Mouse (Mus musculus) CH12.LX (cell line): ENCODE data around the gene Ube4b. TPM values are rescaled to one million over a fixed set of nuclear protein-coding genes. Genes with fewer than 3 reads are reported as not detected.

ENCODE experiments used
- DNase-seq: peaks from one replicate; pipeline ENCODE4 v3.0.0-alpha.2; 2013; ENCODE audit errors: extremely low read depth
- H3K27ac ChIP-seq: 2 replicates; pipeline ENCODE4 v1.5.1; 2012; ENCODE audit warnings: low read depth, mild to moderate bottlenecking, control low read depth, moderate library complexity; ENCODE audit not compliant: insufficient read depth
- H3K27me3 ChIP-seq: replicated peaks from 2 replicates; pipeline ENCODE3; 2012; ENCODE audit warnings: inconsistent platforms
- H3K36me3 ChIP-seq, 2 experiments: replicated peaks in 1 of 2; 2 replicates each; pipeline versions ENCODE3 to v1.6.1; 2012; ENCODE audit warnings: inconsistent platforms in 1 of 2, low read length in 1 of 2, mild to moderate bottlenecking in 1 of 2, mixed read lengths in 1 of 2, moderate library complexity in 1 of 2; ENCODE audit not compliant: control insufficient read depth in 1 of 2, insufficient read depth in 1 of 2
- H3K4me1 ChIP-seq, 2 experiments: 2 replicates each; pipeline ENCODE4 v1.6.1; 2012; ENCODE audit warnings: inconsistent platforms in 1 of 2, moderate library complexity in 1 of 2; ENCODE audit not compliant: insufficient read depth in 2 of 2, control insufficient read depth in 1 of 2
- H3K4me2 ChIP-seq: 2 replicates; pipeline ENCODE4 v1.6.1; 2012; ENCODE audit warnings: low read depth, mild to moderate bottlenecking, control low read depth; ENCODE audit not compliant: poor library complexity, insufficient read depth, severe bottlenecking
- H3K4me3 ChIP-seq, 3 experiments: fragments of 150-350 bp in 1 of 3; sonication (generic) in 1 of 3; replicated peaks in 1 of 3; 2 replicates each; pipeline versions ENCODE3 to v1.5.1; 2011 to 2012; ENCODE audit warnings: low read depth in 2 of 3, low read length in 2 of 3, mild to moderate bottlenecking in 2 of 3, moderate library complexity in 2 of 3, control low read depth in 1 of 3, improper control_type of control experiment in 1 of 3, inconsistent platforms in 1 of 3, mixed read lengths in 1 of 3; ENCODE audit not compliant: poor library complexity in 1 of 3
- H3K79me2 ChIP-seq: replicated peaks from 2 replicates; pipeline ENCODE4 v1.6.1; 2012; ENCODE audit warnings: mild to moderate bottlenecking, moderate library complexity; ENCODE audit not compliant: control insufficient read depth, poor library complexity, insufficient read depth, severe bottlenecking; ENCODE audit errors: extremely low read depth
- H3K9ac ChIP-seq: 2 replicates; pipeline ENCODE4 v1.6.1; 2012; ENCODE audit warnings: low read depth, mild to moderate bottlenecking, control low read depth, moderate library complexity; ENCODE audit not compliant: insufficient read depth
- H3K9me3 ChIP-seq: replicated peaks from 2 replicates; pipeline ENCODE3; 2012; ENCODE audit warnings: low read length, inconsistent platforms, mixed read lengths
- BHLHE40 ChIP-seq: IDR thresholded peaks from 2 replicates; pipeline ENCODE4 v1.6.1; 2011; ENCODE audit warnings: mild to moderate bottlenecking, low read depth, low read length, improper control_type of control experiment
- CHD1 ChIP-seq: IDR thresholded peaks from 2 replicates; pipeline ENCODE4 v1.6.1; 2012; ENCODE audit warnings: low read depth, low read length, improper control_type of control experiment, inconsistent platforms
- CHD2 ChIP-seq: IDR thresholded peaks from 2 replicates; pipeline ENCODE4 v1.6.1; 2011; ENCODE audit warnings: low read length, improper control_type of control experiment
- CTCF ChIP-seq, 2 experiments: IDR thresholded peaks in 1 of 2; conservative IDR thresholded peaks in 1 of 2; 2 replicates each; pipeline ENCODE4 v1.5.1; 2011 to 2012; ENCODE audit warnings: low read depth in 2 of 2, low read length in 2 of 2, improper control_type of control experiment in 1 of 2, inconsistent platforms in 1 of 2, mild to moderate bottlenecking in 1 of 2, moderate library complexity in 1 of 2
- E2F4 ChIP-seq: IDR thresholded peaks from 2 replicates; pipeline ENCODE4 v1.6.1; 2011; ENCODE audit warnings: low read depth, low read length, improper control_type of control experiment; ENCODE audit not compliant: insufficient replicate concordance
- ELF1 ChIP-seq: IDR thresholded peaks from 2 replicates; pipeline ENCODE4 v1.6.1; 2014; ENCODE audit warnings: low read depth, mild to moderate bottlenecking, inconsistent platforms, low read length, improper control_type of control experiment
- EP300 ChIP-seq: IDR thresholded peaks from 2 replicates; pipeline ENCODE4 v1.6.1; 2011; ENCODE audit warnings: low read length, improper control_type of control experiment
- ETS1 ChIP-seq: conservative IDR thresholded peaks from 2 replicates; pipeline ENCODE4 v1.6.1; 2012; ENCODE audit warnings: low read depth, mild to moderate bottlenecking, inconsistent platforms, low read length, improper control_type of control experiment, moderate library complexity
- GABPA ChIP-seq: IDR thresholded peaks from 2 replicates; pipeline ENCODE4 v1.6.1; 2012; ENCODE audit warnings: low read depth, low read length, improper control_type of control experiment, inconsistent platforms; ENCODE audit not compliant: insufficient replicate concordance
- HCFC1 ChIP-seq: IDR thresholded peaks from 2 replicates; pipeline ENCODE4 v1.6.1; 2012; ENCODE audit warnings: low read depth, mild to moderate bottlenecking, inconsistent platforms, low read length, improper control_type of control experiment
- IRF4 ChIP-seq: IDR thresholded peaks from 2 replicates; pipeline ENCODE4 v1.6.1; 2014; ENCODE audit warnings: low read depth, mild to moderate bottlenecking, inconsistent platforms, low read length, improper control_type of control experiment
- JUN ChIP-seq: IDR thresholded peaks from 2 replicates; pipeline ENCODE4 v1.6.1; 2011; ENCODE audit warnings: low read depth, mild to moderate bottlenecking, low read length, improper control_type of control experiment, moderate library complexity; ENCODE audit not compliant: insufficient read depth
- JUND ChIP-seq: conservative IDR thresholded peaks from 2 replicates; pipeline ENCODE4 v1.6.1; 2011; ENCODE audit warnings: low read depth, low read length, improper control_type of control experiment
- KAT2A ChIP-seq: IDR thresholded peaks from 2 replicates; pipeline ENCODE4 v1.6.1; 2012; ENCODE audit warnings: low read length, improper control_type of control experiment, inconsistent platforms; ENCODE audit not compliant: insufficient replicate concordance
- MAFK ChIP-seq: IDR thresholded peaks from 2 replicates; pipeline ENCODE4 v1.6.1; 2011; ENCODE audit warnings: low read length, improper control_type of control experiment; ENCODE audit not compliant: insufficient replicate concordance
- MAX ChIP-seq: IDR thresholded peaks from 2 replicates; pipeline ENCODE4 v1.6.1; 2011; ENCODE audit warnings: low read length, improper control_type of control experiment
- MAZ ChIP-seq: IDR thresholded peaks from 2 replicates; pipeline ENCODE4 v1.6.1; 2012; ENCODE audit warnings: low read depth, mild to moderate bottlenecking, inconsistent platforms, low read length, improper control_type of control experiment, moderate library complexity
- MEF2A ChIP-seq: IDR thresholded peaks from 2 replicates; pipeline ENCODE4 v1.6.1; 2014; ENCODE audit warnings: low read depth, mild to moderate bottlenecking, inconsistent platforms, low read length, improper control_type of control experiment, borderline replicate concordance
- MXI1 ChIP-seq: IDR thresholded peaks from 2 replicates; pipeline ENCODE4 v1.6.1; 2011; ENCODE audit warnings: mild to moderate bottlenecking, low read depth, low read length, improper control_type of control experiment
- MYC ChIP-seq: IDR thresholded peaks from 2 replicates; pipeline ENCODE4 v1.6.1; 2011; ENCODE audit warnings: low read depth, mild to moderate bottlenecking, improper control_type of control experiment, low read length
- NELFE ChIP-seq: IDR thresholded peaks from 2 replicates; pipeline ENCODE4 v1.6.1; 2011; ENCODE audit warnings: low read depth, low read length, improper control_type of control experiment
- NRF1 ChIP-seq: IDR thresholded peaks from 2 replicates; pipeline ENCODE4 v1.6.1; 2014; ENCODE audit warnings: low read depth, mild to moderate bottlenecking, inconsistent platforms, low read length, improper control_type of control experiment, moderate library complexity
- PAX5 ChIP-seq: IDR thresholded peaks from 2 replicates; pipeline ENCODE4 v1.6.1; 2012; ENCODE audit warnings: low read length, inconsistent platforms, mixed read lengths
- POLR2A ChIP-seq: IDR thresholded peaks from 2 replicates; pipeline ENCODE4 v1.6.1; 2011; ENCODE audit warnings: low read depth, mild to moderate bottlenecking, improper control_type of control experiment, low read length
- POLR2AphosphoS2 ChIP-seq: IDR thresholded peaks from 2 replicates; pipeline ENCODE4 v1.6.1; 2011; ENCODE audit warnings: low read depth, low read length, improper control_type of control experiment
- RAD21 ChIP-seq: IDR thresholded peaks from 2 replicates; pipeline ENCODE4 v1.6.1; 2011; ENCODE audit warnings: low read depth, mild to moderate bottlenecking, low read length, improper control_type of control experiment, moderate library complexity
- RCOR1 ChIP-seq: conservative IDR thresholded peaks from 2 replicates; pipeline ENCODE4 v1.6.1; 2012; ENCODE audit warnings: low read depth, mild to moderate bottlenecking, inconsistent platforms, low read length, improper control_type of control experiment
- SIN3A ChIP-seq: IDR thresholded peaks from 2 replicates; pipeline ENCODE4 v1.6.1; 2012; ENCODE audit warnings: low read length, improper control_type of control experiment, inconsistent platforms
- SMC3 ChIP-seq: IDR thresholded peaks from 2 replicates; pipeline ENCODE4 v1.6.1; 2011; ENCODE audit warnings: low read depth, low read length, improper control_type of control experiment
- TBP ChIP-seq: conservative IDR thresholded peaks from 2 replicates; pipeline ENCODE4 v1.6.1; 2011; ENCODE audit warnings: low read depth, low read length, improper control_type of control experiment
- TCF12 ChIP-seq: IDR thresholded peaks from 2 replicates; pipeline ENCODE4 v1.6.1; 2014; ENCODE audit warnings: low read depth, mild to moderate bottlenecking, inconsistent platforms, low read length, improper control_type of control experiment
- UBTF ChIP-seq: IDR thresholded peaks from 2 replicates; pipeline ENCODE4 v1.6.1; 2012; ENCODE audit warnings: low read depth, mild to moderate bottlenecking, inconsistent platforms, low read length, improper control_type of control experiment, moderate library complexity
- USF1 ChIP-seq: IDR thresholded peaks from 2 replicates; pipeline ENCODE4 v1.6.1; 2014; ENCODE audit warnings: low read depth, mild to moderate bottlenecking, inconsistent platforms, low read length, improper control_type of control experiment
- USF2 ChIP-seq: conservative IDR thresholded peaks from 2 replicates; pipeline ENCODE4 v1.6.1; 2011; ENCODE audit warnings: low read depth, low read length, improper control_type of control experiment
- ZC3H11A ChIP-seq: IDR thresholded peaks from 2 replicates; pipeline ENCODE4 v1.6.1; 2012; ENCODE audit warnings: low read depth, mild to moderate bottlenecking, inconsistent platforms, low read length, improper control_type of control experiment
- ZKSCAN1 ChIP-seq: IDR thresholded peaks from 2 replicates; pipeline ENCODE4 v1.6.1; 2012; ENCODE audit warnings: low read depth, inconsistent platforms, low read length, improper control_type of control experiment, borderline replicate concordance
- ZMIZ1 ChIP-seq: IDR thresholded peaks from 2 replicates; pipeline ENCODE4 v1.6.1; 2012; ENCODE audit warnings: low read depth, mild to moderate bottlenecking, inconsistent platforms, low read length, improper control_type of control experiment
- ZNF384 ChIP-seq: IDR thresholded peaks from 2 replicates; pipeline ENCODE4 v1.6.1; 2012; ENCODE audit warnings: low read depth, low read length, improper control_type of control experiment, inconsistent platforms
- dilution Hi-C: fragments of 300-500 bp; cut with MboI; formaldehyde crosslinking; loops from 2 replicates; pipeline ENCODE4 v1.14.3; 2020; ENCODE audit warnings: low sequenced_read_pairs; ENCODE audit not compliant: extremely low pct_unique_long_range_greater_than_20kb, extremely low pct_ligation_motif_present
- in situ Hi-C: fragments of 300-500 bp; cut with MboI; formaldehyde crosslinking; loops from 3 replicates; pipeline ENCODE4 v1.14.3; 2019; ENCODE audit warnings: low sequenced_read_pairs, low pct_ligation_motif_present, low pct_unique_long_range_greater_than_20kb, mixed read lengths
- polyA plus RNA-seq: library from polyadenylated mRNA; unstranded; fragments of >175 nt; gene quantifications from 2 replicates; pipeline ENCODE4 v1.2.1, GENCODE M21; 2012; ENCODE audit warnings: low read depth; ENCODE audit not compliant: insufficient read length
- total RNA-seq, 2 experiments: library from RNA; depleted of rRNA; stranded (reverse); fragments of 300-350 nt in 1 of 2; fragments of >200 nt in 1 of 2; gene quantifications; 2 replicates each; pipeline ENCODE4 v1.2.3; 2012 to 2014

Ube4b gene
- total and polyA plus RNA-seq, 3 experiments = 13.1 to 60.0 (median 41.6) TPM

- Histone ChIP-seq H3K27ac (no peak overlapping the region), H3K4me2 (peak overlapping the region; percentile 98)
- TF ChIP-seq MEF2A = peak; percentile 83
- peak; percentile 62 for TF ChIP-seq ETS1
- peak; percentile 54 for TF ChIP-seq USF1
- no peak for TF ChIP-seq GABPA
- TF ChIP-seq E2F4 = 0 out of 2 replicates have a peak, but pooled peaks have one; percentile 48
- 0 out of 2 replicates have a peak, but pooled peaks have one; percentile 5 for TF ChIP-seq JUND
- TF ChIP-seq HCFC1 = peak; percentile 62
- no peak for TF ChIP-seq ZC3H11A
- peak; percentile 76 for TF ChIP-seq IRF4
- TF ChIP-seq MYC = peak; percentile 98
- peak; percentile 74 for TF ChIP-seq BHLHE40
- TF ChIP-seq POLR2A = peak; percentile 63; the same call in 1 of the 2 replicates
- peak; percentile 72 for TF ChIP-seq TCF12
- TF ChIP-seq ZNF384 = peak; percentile 28
- no peak for TF ChIP-seq MAFK
- TF ChIP-seq PAX5 = no peak
- no peak for TF ChIP-seq TBP
- peak; percentile 18 to 96; a peak in 2 of 4 replicates for TF ChIP-seq CTCF (conservative IDR thresholded peaks at IDR 0.05 in 1 of 2, IDR thresholded peaks at IDR 0.05 in 1 of 2; ENCODE audit: low read depth in 2 of 2, low read length in 2 of 2)
- peak; percentile 67; the same call in 1 of the 2 replicates for TF ChIP-seq ZMIZ1
- no peak for TF ChIP-seq MAZ
- peak; percentile 72; the same call in 1 of the 2 replicates for TF ChIP-seq SIN3A
- no peak for TF ChIP-seq CHD1
- TF ChIP-seq ZKSCAN1 = no peak
- TF ChIP-seq POLR2AphosphoS2 = no peak
- no peak; the same call in 1 of the 2 replicates for TF ChIP-seq USF2
- TF ChIP-seq JUN = no peak
- no peak for TF ChIP-seq CHD2
- TF ChIP-seq UBTF = peak; percentile 92
- peak; percentile 92 for TF ChIP-seq SMC3
- TF ChIP-seq NRF1 = peak; percentile 47; the same call in 1 of the 2 replicates
- peak; percentile 99 for TF ChIP-seq MAX
- peak; percentile 66; the same call in 1 of the 2 replicates for TF ChIP-seq ELF1
- 0 out of 2 replicates have a peak, but pooled peaks have one; percentile 25 for TF ChIP-seq EP300
- 0 out of 2 replicates have a peak, but pooled peaks have one; percentile 46 for TF ChIP-seq KAT2A
- TF ChIP-seq RAD21 = peak; percentile 68
- TF ChIP-seq NELFE = peak; percentile 79
- 0 out of 2 replicates have a peak, but pooled peaks have one; percentile 35 for TF ChIP-seq RCOR1
- peak; percentile 97 for TF ChIP-seq MXI1
- TF ChIP-seq, all 38 proteins: peak for 26
- peak; percentile 91 for DNase-seq
- peaks cover 0 to 13% of the 10 kb centered on the region in 2 experiments; a peak in 3 of 4 replicates for H3K4me1 ChIP-seq
- peak overlapping the region; percentile 49 for H3K9ac ChIP-seq
- no peaks in the 10 kb centered on the region for H3K9me3 ChIP-seq
- peak overlapping the region in 2 of 3 experiments; percentile 25 for H3K4me3 ChIP-seq
- no peaks in the 10 kb centered on the region for H3K36me3 ChIP-seq
- no peaks in the 10 kb centered on the region for H3K27me3 ChIP-seq
- in situ Hi-C loops = no loop called here
- dilution Hi-C loops = no loop called here
- no peaks in the 10 kb centered on the region for H3K79me2 ChIP-seq
Observed at GRCm38 (mm10) chr4:149444964-149445701, 18.6 kb upstream of the Ube4b start.
